Mouse (Mus musculus) midbrain, embryonic 11.5 days (tissue): ENCODE measurements around the gene Tesk1. TPM values are rescaled to one million over a fixed set of nuclear protein-coding genes. Genes with fewer than 3 reads are reported as not detected.
A peak's percentile ranks its signal among the peaks of the same experiment; 100 is the strongest.

Experiments
- ATAC-seq: fragments of 200-750 bp; cut with Nextera tagmentation; 2 replicates; pipeline ENCODE4 v1.8.0; 2017; ENCODE audit warnings: moderate TSS enrichment, moderate library complexity; ENCODE audit not compliant: low FRiP score
- DNase-seq: peaks from one replicate; pipeline ENCODE4 v3.0.0; 2015; ENCODE audit warnings: low spot score; ENCODE audit errors: missing footprints
- H3K27ac ChIP-seq: fragments of 300-500 bp; sonication (generic); 2 replicates; pipeline ENCODE4 v1.5.1; 2014; ENCODE audit warnings: low read depth, low read length
- H3K27me3 ChIP-seq: fragments of 300-500 bp; sonication (generic); 2 replicates; pipeline ENCODE4 v1.6.1; 2014; ENCODE audit warnings: mild to moderate bottlenecking, low read length, moderate library complexity, mixed read lengths; ENCODE audit not compliant: control insufficient read depth, insufficient read depth
- H3K36me3 ChIP-seq: fragments of 300-500 bp; sonication (generic); 2 replicates; pipeline ENCODE4 v1.6.1; 2014; ENCODE audit warnings: mild to moderate bottlenecking, low read length, moderate library complexity, mixed read lengths; ENCODE audit not compliant: control insufficient read depth, insufficient read depth
- H3K4me1 ChIP-seq: fragments of 300-500 bp; sonication (generic); 2 replicates; pipeline ENCODE4 v1.6.1; 2014; ENCODE audit warnings: low read length; ENCODE audit not compliant: control insufficient read depth, insufficient read depth
- H3K4me2 ChIP-seq: fragments of 300-500 bp; sonication (generic); 2 replicates; pipeline ENCODE4 v1.6.1; 2014; ENCODE audit warnings: mild to moderate bottlenecking, moderate library complexity
- H3K4me3 ChIP-seq: fragments of 300-500 bp; sonication (generic); 2 replicates; pipeline ENCODE4 v1.5.1; 2014; ENCODE audit warnings: low read depth, low read length
- H3K9ac ChIP-seq: fragments of 300-500 bp; sonication (generic); 2 replicates; pipeline ENCODE4 v1.6.1; 2014; ENCODE audit warnings: low read length
- H3K9me3 ChIP-seq: fragments of 300-500 bp; sonication (generic); 2 replicates; pipeline ENCODE4 v1.6.1; 2016; ENCODE audit warnings: low read length; ENCODE audit not compliant: control insufficient read depth
- WGBS: fragments of 180-500 bp; shearing (Covaris S2); extraction: QIAGEN DNeasy Blood & Tissue Kit; methylation state at CpG from one replicate; pipeline ENCODE4 v1.1.7; 2014; 5-methylcytosine and 5-hydroxymethylcytosine counted together
- polyA plus RNA-seq: library from polyadenylated mRNA; unstranded; fragments of >200 nt; fragmentation: Nextera tagmentation; extraction: Ambion mirVana; gene quantifications from 2 replicates; pipeline ENCODE4 v1.2.1, GENCODE M21; 2014

Gene Tesk1
- polyA plus RNA-seq, 1 experiment from 2014 or later, result 7.3 TPM

GRCm38 (mm10) chr4:43417269-43418062 is 24.3 kb upstream of the Tesk1 start:
- H3K36me3 ChIP-seq, result peaks cover 7% of the 10 kb centered on the region
- no peak for ATAC-seq
- WGBS, result 81% methylated on average over 16 of the region's 16 CpGs

GRCm38 (mm10) chr4:43418450-43418849 is 23.3 kb upstream of the Tesk1 start:
- H3K4me3 ChIP-seq, result no peak overlapping the region
- WGBS, result 77% methylated on average over 4 of the region's 4 CpGs
- H3K36me3 ChIP-seq, result peaks cover 7% of the 10 kb centered on the region

More at GRCm38 (mm10) chr4:43417269-43418062, 24.3 kb upstream of the Tesk1 start:
- no peak overlapping the region for H3K27ac ChIP-seq
- no peaks in the 10 kb centered on the region; the same call in 1 of the 2 replicates for H3K4me1 ChIP-seq
- no peak overlapping the region for H3K9ac ChIP-seq
- H3K4me3 ChIP-seq, result no peak overlapping the region
- H3K9me3 ChIP-seq, result no peaks in the 10 kb centered on the region
- no peak overlapping the region for H3K4me2 ChIP-seq
- H3K27me3 ChIP-seq, result no peaks in the 10 kb centered on the region
- DNase-seq, result peak; percentile 54

GRCm38 (mm10) chr4:43418973-43419656 is 22.6 kb upstream of the Tesk1 start:
- 60% methylated on average over 15 of the region's 15 CpGs for WGBS
- no peak for ATAC-seq

More at GRCm38 (mm10) chr4:43418450-43418849, 23.3 kb upstream of the Tesk1 start:
- Histone ChIP-seq H3K27me3 (no peaks in the 10 kb centered on the region), H3K4me1 (no peaks in the 10 kb centered on the region; the same call in 1 of the 2 replicates), H3K9ac (no peak overlapping the region), H3K27ac (no peak overlapping the region), H3K9me3 (no peaks in the 10 kb centered on the region), H3K4me2 (no peak overlapping the region)
- peak; percentile 41 for DNase-seq
- no peak for ATAC-seq

GRCm38 (mm10) chr4:43419801-43420281 is 21.9 kb upstream of the Tesk1 start:
- ATAC-seq (no peak), DNase-seq (peak; percentile 81)
- Histone ChIP-seq H3K4me2 (no peak overlapping the region), H3K27ac (no peak overlapping the region), H3K4me1 (no peaks in the 10 kb centered on the region), H3K9ac (no peak overlapping the region), H3K4me3 (no peak overlapping the region), H3K9me3 (no peaks in the 10 kb centered on the region), H3K36me3 (peaks cover 7% of the 10 kb centered on the region), H3K27me3 (peaks cover 6% of the 10 kb centered on the region)
- 71% methylated on average over 9 of the region's 9 CpGs for WGBS

More at GRCm38 (mm10) chr4:43418973-43419656, 22.6 kb upstream of the Tesk1 start:
- Histone ChIP-seq H3K9ac (no peak overlapping the region), H3K36me3 (peaks cover 8% of the 10 kb centered on the region), H3K4me1 (no peaks in the 10 kb centered on the region), H3K27me3 (peaks cover 2% of the 10 kb centered on the region; the same call in 1 of the 2 replicates), H3K4me2 (no peak overlapping the region), H3K9me3 (no peaks in the 10 kb centered on the region), H3K4me3 (no peak overlapping the region), H3K27ac (no peak overlapping the region)
- DNase-seq, result peak; percentile 61

- Histone ChIP-seq H3K36me3 (peaks cover 6% of the 10 kb centered on the region; the same call in 1 of the 2 replicates), H3K4me3 (no peak overlapping the region)
- peak; percentile 30; the same call in 1 of the 2 replicates for ATAC-seq
Observed at GRCm38 (mm10) chr4:43420305-43420704, 21.4 kb upstream of the Tesk1 start.

GRCm38 (mm10) chr4:43421632-43422240 is 20.0 kb upstream of the Tesk1 start:
- peaks cover 6% of the 10 kb centered on the region for H3K4me1 ChIP-seq
- DNase-seq (peak; percentile 73), ATAC-seq (no peak)
- H3K36me3 ChIP-seq, result peaks cover 4% of the 10 kb centered on the region; the same call in 1 of the 2 replicates
- no peaks in the 10 kb centered on the region for H3K9me3 ChIP-seq
- H3K27ac ChIP-seq, result no peak overlapping the region
- H3K4me2 ChIP-seq, result no peak overlapping the region
- H3K27me3 ChIP-seq, result peaks cover 25% of the 10 kb centered on the region
- no peak overlapping the region for H3K4me3 ChIP-seq
- 77% methylated on average over 28 of the region's 28 CpGs for WGBS
- H3K9ac ChIP-seq, result no peak overlapping the region

More at GRCm38 (mm10) chr4:43420305-43420704, 21.4 kb upstream of the Tesk1 start:
- H3K9me3 ChIP-seq, result no peaks in the 10 kb centered on the region
- H3K4me1 ChIP-seq, result peaks cover under 1% of the 10 kb centered on the region; the same call in 1 of the 2 replicates
- DNase-seq, result peak; percentile 98
- 8% methylated on average over 6 of the region's 6 CpGs for WGBS
- peaks cover 11% of the 10 kb centered on the region for H3K27me3 ChIP-seq
- H3K9ac ChIP-seq, result no peak overlapping the region
- no peak overlapping the region for H3K4me2 ChIP-seq
- H3K27ac ChIP-seq, result no peak overlapping the region

- no peak overlapping the region for H3K9ac ChIP-seq
- H3K9me3 ChIP-seq, result no peaks in the 10 kb centered on the region
- WGBS, result 92% methylated on average over 20 of the region's 20 CpGs
- H3K27ac ChIP-seq, result no peak overlapping the region
- no peak for DNase-seq
- ATAC-seq, result no peak
- peaks cover 9% of the 10 kb centered on the region for H3K4me1 ChIP-seq
- H3K36me3 ChIP-seq, result peaks cover 4% of the 10 kb centered on the region; the same call in 1 of the 2 replicates
- peaks cover 41% of the 10 kb centered on the region for H3K27me3 ChIP-seq
- H3K4me3 ChIP-seq, result no peak overlapping the region
- H3K4me2 ChIP-seq, result no peak overlapping the region
Observed at GRCm38 (mm10) chr4:43423267-43423934, 18.3 kb upstream of the Tesk1 start.

- H3K4me1 ChIP-seq, result peaks cover 13% of the 10 kb centered on the region
- H3K27me3 ChIP-seq, result peaks cover 45% of the 10 kb centered on the region
- DNase-seq (no peak), ATAC-seq (no peak)
- no peaks in the 10 kb centered on the region for H3K9me3 ChIP-seq
- no peak overlapping the region for H3K4me3 ChIP-seq
- WGBS, result 84% methylated on average over 9 of the region's 9 CpGs
- H3K36me3 ChIP-seq, result peaks cover 4% of the 10 kb centered on the region; the same call in 1 of the 2 replicates
- no peak overlapping the region for H3K9ac ChIP-seq
- no peak overlapping the region for H3K27ac ChIP-seq
- H3K4me2 ChIP-seq, result no peak overlapping the region
Observed at GRCm38 (mm10) chr4:43424072-43424471, 17.7 kb upstream of the Tesk1 start.
